Mouse (Mus musculus) B cell, adult 67 days (primary cell): ENCODE measurements around the gene Ldb2. TPM values are rescaled to one million over a fixed set of nuclear protein-coding genes. Genes with fewer than 3 reads are reported as not detected.

Experiments used
- total RNA-seq, 2 experiments: library from RNA; stranded (reverse); gene quantifications; 4 replicates each; pipeline ENCODE4 v1.2.4; 2023

Gene Ldb2
- not detected for total RNA-seq

GRCm38 (mm10) chr5:44799053-44799860 lies at the start of gene Ldb2:
Ldb2 (minus strand) TSS chr5:44799680.

